Mouse (Mus musculus): ENCODE data around the gene Anks1b. TPM values are rescaled to one million over a fixed set of nuclear protein-coding genes. Genes with fewer than 3 reads are reported as not detected.

The Anks1b gene
- total RNA-seq, 4 experiments from 2014 or later = 0.37 to 2.1 (median 0.71) TPM

DNA sequence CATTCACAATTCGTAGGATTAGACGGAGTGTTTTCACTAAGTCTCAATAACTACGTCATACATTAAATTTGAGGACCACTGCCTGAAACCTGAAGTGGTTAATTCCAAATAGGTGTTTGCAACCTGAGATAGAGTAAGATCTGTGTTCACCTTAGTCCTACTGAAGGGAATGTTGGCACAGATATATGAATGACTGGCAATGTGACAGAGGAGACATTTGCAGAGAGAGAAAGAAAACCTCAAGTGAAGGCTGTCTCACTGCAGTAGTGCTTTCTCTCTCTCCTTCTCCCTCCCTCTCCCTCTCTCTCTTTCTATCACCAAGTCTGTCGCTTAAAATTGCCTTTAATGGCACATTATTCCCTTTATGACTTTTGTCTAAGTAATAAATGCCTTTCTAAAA lies 101.1 kb downstream of the Anks1b start:
- no peak for DNase-seq (ENCODE audit: low spot score)

GRCm38 (mm10) chr10:89975431-89975841 lies 102.1 kb downstream of the Anks1b start:
- DNase-seq (ENCODE audit: low spot score) = no peak

- DNase-seq (ENCODE audit: low spot score) = no peak
Observed at GRCm38 (mm10) chr10:89976577-89976976, 103.3 kb downstream of the Anks1b start.

DNA sequence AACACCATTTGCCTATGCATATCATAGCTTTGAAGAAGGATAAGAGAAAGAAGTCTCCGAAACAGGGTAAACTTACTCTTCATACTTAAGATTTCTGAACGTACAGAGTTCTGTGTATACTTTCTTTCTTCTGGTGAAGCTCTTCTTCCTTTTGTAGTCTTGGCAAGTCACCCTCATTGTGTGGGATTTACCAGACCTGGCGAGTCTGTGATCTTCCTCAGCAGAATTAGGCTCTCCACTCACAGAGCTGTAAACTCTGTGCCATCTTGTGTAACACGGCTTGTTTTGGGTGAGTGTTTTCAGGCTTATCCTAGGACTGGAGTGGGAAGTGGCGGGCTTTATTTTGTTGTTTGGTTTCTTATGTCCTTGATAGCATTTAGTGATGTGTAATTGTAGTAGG lies 120.9 kb downstream of the Anks1b start:
- no peak for DNase-seq (ENCODE audit: low spot score)

- DNase-seq (ENCODE audit: low spot score) = no peak
Observed at GRCm38 (mm10) chr10:89995621-89996428, 122.5 kb downstream of the Anks1b start.

DNA sequence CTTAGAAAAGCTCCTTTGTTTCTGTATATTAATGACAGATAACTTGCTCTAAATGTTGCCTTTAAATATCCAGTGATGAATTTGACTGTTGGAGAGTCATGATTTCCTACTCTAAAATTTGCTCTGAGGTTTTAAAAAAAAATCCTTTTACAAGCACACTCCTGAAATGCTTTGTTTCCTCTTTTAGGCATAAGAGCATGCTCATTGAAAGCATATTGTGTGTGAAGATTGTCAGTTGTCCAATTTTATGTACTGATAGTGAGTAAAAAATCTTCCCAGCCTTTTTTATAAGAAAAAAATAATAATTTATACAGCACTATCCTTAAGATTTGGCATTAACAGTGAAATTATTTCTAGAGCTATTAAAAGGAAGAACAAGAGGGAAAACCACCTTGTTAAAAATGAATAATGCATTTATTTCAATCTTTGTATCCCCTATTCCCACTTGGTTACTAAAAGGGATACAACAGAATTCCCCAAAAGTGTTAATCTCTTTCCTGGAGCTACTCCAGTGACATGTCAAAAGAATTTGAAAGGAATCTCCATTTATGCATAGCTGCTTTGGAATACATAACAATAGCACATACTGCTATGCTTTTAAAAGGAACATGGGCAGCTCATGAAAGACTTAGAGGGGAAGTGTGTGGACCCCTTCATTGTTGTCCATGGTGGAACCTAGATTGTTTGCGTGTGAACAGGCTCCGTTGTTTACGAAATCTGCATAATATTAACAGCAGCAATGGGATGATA lies 130.8 kb downstream of the Anks1b start:
- no peak for DNase-seq (ENCODE audit: low spot score)

DNA sequence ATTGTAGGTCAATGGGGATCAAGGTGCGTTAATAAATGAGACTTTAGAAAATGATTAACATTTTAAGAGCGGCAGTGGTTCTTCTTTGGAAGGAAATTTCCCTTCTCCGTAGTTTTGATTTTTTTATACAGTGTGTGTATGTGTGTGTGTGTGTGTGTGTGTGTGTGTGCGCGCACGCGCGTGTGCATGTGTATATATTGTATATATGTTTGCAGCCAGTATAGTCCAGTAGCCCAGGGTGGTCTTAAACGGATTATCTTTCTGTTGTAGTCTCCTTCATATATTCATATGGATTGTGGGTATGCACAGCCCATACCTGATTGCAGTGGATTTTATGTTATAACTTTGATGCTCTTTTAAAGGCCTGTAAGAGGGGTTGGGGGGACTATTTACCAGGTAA lies 131.6 kb downstream of the Anks1b start:
- DNase-seq (ENCODE audit: low spot score) = no peak

DNA sequence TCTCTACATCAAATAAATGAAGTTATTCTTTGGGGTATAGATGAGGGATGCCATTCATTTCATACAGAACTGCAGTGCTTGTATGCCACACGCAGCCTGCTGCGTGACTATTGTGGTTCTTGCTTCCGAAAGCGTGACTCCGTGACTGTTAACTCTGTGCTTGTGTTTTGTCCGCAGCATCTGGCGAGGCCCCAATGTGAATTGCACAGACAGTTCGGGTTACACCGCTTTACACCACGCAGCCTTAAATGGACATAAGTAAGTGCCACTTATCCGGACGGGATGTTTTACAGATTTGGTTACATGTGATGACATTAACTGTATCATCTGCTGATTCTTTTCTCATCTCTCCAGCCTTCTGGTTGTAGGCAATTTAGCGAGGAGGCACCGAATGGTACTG lies 159.7 kb downstream of the Anks1b start:
- no peak for DNase-seq (ENCODE audit: low spot score)

DNA sequence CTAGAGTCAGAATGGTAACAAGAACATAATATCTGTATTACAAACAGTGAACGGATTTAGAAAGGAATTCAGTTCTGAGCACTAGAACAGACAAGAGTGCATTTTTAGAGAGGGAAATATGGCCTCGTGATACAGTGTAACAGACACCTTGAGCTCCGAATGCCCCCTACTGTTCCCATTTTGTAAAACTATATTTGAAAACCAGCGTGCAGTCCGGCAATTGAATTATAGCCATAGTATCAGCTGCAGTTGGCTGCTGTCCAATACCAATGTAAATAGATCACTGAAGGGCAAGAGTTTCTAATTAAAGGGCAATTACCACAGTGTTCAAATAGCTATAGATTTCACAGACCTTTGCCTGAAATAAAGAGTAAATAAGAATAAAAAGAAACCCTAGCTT lies 170.0 kb downstream of the Anks1b start:
- DNase-seq (ENCODE audit: low spot score) = no peak

DNA sequence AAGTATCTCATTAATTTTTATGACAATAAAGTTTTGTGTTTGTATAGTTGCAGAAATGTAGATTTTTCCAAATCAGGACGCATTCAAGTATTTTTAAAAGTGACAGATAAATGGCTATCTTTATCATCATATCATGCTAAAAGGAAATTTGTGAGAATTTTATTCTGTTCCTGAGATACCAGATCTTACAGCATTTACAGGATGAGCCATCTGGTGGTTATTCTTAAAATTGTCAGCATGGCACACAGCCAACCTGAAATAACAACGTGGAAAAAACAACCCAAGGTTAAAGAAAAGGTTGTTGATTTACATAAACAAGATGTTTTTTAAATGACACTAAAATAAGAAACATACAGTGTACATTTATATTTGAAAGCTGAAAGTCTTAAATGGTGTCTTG lies 170.5 kb downstream of the Anks1b start:
- DNase-seq (ENCODE audit: low spot score) = no peak

- DNase-seq (ENCODE audit: low spot score) = no peak
Observed at GRCm38 (mm10) chr10:90044229-90044628, 170.9 kb downstream of the Anks1b start.

DNA sequence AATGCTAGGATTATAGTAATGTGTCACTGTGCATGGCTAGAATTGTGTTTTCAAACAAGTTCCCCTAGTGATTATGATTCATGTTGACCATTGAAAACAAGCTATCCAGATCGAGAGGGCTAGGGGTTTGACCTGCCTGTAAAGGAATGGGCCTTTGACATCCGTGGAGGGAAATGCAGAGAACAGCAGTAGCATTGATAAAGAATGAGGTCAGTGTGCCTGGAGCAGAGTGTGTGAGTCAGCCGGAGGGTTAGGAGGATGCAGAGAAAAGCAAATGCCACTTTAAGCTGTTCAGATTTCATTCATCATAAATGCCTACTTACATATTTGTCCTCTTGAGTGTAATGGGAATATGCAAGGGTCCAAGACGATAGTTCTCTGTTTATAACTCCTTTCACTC lies 195.3 kb downstream of the Anks1b start:
- DNase-seq (ENCODE audit: low spot score) = no peak

DNA sequence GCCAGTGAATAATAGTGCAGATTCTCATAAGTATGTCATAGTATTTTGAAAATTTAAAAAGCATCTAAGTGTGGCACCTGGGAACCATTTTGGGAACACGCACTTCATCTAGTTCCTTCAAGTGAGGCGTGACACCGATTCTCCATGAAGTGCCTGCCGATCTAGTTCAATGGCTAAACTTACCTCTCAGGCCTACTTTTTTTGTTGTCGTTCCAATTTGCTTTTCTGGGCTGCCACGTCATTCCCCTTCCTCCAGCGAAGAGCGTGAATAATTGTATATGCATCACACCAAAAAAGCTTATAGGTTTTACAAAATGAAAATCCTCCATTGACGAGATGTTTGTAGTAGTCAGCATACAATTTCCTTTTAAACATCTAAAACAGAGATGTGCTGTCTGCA lies 204.6 kb downstream of the Anks1b start:
- DNase-seq (ENCODE audit: low spot score) = no peak

GRCm38 (mm10) chr10:90081151-90081550 lies 207.8 kb downstream of the Anks1b start:
- DNase-seq (ENCODE audit: low spot score) = no peak

DNA sequence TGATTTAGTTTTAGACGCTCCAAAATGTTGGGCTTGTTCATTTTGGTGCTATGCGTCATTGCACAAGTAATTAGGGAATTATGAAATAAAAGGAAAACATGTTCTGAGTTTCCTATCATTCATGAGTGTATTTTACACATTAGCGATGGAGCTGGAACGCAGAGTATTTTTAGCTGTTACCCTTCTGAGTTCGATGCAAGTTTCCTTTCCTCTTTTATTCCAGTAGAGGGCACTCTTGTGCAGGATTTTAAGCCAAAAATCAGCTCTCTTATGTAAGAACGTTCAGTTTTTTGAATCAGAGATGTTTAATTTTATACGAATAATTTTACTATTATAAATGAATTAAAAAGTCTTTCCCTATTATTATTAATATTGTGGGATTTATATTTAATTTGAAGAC lies 208.3 kb downstream of the Anks1b start:
- DNase-seq (ENCODE audit: low spot score) = peak; percentile 27

GRCm38 (mm10) chr10:90093877-90094276 lies 220.6 kb downstream of the Anks1b start:
- no peak for DNase-seq (ENCODE audit: low spot score)

- DNase-seq (ENCODE audit: low spot score) = peak; percentile 42
Observed at GRCm38 (mm10) chr10:90112662-90113061, 239.4 kb downstream of the Anks1b start.

DNA sequence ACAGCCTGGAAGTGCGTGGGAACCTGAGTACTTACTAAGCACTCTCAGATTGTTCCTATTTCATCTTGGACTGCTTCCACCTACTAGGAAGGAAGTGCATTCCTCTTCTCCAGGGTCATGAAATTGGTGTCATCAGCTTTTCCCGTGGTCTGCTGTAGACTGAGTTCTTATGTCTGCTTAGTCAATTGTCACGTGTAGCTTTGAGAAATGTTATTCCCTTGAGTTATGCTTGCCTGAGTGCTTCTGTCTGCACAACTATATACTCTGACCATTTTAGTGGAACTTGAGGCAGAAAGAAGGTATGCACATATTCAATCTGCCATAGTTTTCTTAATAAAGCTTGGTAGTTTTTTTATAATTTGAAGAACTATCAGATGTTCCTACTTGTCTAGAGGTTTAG lies 243.6 kb downstream of the Anks1b start:
- DNase-seq (ENCODE audit: low spot score) = peak; percentile 3

DNA sequence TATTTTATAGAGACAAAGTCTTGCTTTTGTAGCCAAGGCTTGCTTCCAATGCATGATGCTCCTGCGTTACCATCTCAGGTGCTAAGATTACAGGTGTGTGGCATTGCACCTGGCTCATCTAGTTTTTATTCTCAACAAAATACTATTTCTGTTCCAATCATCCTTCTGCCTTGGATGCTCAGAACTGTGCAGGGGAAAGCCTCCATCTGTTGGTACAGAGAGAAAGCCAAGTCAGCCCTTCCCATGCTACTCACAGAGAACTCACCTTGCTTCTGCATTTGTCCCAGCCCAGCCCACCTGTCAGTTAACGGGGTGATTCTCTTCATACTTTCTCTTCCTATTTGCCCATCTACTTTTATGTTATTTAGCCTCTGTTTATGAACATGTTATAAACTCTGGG lies 244.5 kb downstream of the Anks1b start:
- DNase-seq (ENCODE audit: low spot score) = no peak

DNA sequence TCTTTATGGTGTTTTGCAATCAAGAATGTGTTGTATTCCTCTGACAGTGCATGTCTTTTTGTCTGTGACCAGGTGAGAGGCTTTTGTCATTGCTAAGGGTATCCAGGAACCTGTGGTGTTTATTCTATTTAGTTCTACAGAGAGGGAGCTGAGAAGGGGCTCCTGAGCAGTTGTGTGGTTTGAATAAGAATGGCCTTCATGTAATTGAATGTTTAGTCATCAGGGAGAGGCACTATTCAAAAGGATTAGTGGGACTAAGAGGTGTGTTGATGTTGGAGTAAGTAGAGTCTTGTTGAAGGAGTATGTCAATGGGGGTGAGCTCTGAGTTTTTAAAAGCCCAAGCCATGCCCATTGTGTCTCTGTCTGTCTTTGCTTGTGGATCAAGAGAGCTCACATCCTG lies 264.2 kb downstream of the Anks1b start:
- no peak for DNase-seq (ENCODE audit: low spot score)

DNA sequence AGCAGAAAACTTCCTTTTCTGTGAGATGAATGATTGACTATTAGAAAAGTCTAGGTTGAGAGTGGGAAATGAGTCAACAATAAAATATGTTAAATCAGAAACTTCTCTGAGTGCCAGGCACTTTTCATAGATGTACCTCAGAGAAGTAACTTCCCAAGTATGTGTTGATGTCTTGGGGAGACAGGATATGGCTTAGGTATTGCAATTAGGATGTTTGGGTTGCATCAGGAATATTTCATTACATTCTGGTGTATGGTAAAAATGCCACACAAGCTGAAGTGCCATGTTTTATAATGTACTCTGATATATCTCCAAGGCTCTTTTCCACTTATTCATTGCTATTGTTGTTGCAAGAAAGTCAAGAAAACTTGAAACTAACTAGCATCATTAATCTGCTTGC lies 267.6 kb downstream of the Anks1b start:
- no peak for DNase-seq (ENCODE audit: low spot score)

DNA sequence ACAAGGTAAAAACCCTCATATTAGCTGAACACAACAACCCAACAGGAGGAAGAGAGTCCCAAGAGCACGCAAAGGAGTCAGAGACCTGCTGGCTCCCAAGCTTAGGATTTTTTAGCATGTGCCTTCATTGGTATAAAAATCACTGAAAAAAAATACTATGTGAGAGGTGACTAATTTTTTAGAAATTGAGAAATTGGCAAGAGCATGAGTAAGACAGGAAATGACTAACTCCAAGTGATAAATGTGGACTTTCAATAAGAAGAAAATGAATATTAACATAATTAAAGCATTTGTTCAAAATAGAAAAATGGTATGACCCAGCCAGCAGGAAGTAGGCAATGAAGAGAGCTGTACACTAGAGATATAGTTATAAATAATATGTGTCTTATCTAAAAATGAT lies 271.1 kb downstream of the Anks1b start:
- no peak for DNase-seq (ENCODE audit: low spot score)

DNA sequence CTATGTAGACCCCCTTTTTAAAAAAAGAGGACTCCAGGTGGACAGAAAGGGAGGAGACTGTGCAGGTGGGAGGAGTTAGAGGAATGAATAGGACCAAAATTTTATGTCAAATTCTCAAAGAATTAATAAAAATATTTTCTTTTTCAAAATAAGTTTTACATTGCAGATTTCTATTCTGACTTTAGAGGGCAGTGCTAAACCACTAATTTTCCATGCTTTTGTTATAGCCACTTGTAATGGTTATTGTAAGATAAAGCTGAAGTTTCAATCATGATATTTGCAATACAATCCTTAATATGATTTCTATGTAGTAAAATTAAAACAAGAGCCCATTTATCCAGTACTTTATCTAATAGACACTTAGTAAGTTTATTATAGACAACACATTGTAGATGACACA lies 278.2 kb downstream of the Anks1b start:
- no peak for DNase-seq (ENCODE audit: low spot score)
